Mouse (Mus musculus) heart, embryonic 14.5 days (tissue): Measurements from ENCODE around the gene Taok2. TPM values are rescaled to one million over a fixed set of nuclear protein-coding genes. Genes with fewer than 3 reads are reported as not detected.

Source experiments
- ATAC-seq: fragments of 200-750 bp; cut with Nextera tagmentation; 2 replicates; pipeline ENCODE4 v1.8.0; 2017; ENCODE audit warnings: low read depth, moderate TSS enrichment; ENCODE audit not compliant: insufficient number of reproducible peaks, insufficient read depth, low FRiP score
- H3K27ac ChIP-seq, 2 experiments: fragments of 200-500 bp in 1 of 2; fragments of 300-500 bp in 1 of 2; sonication (generic) in 1 of 2; replicated peaks in 1 of 2; 2 replicates each; pipeline ENCODE4 v1.5.1; 2012 to 2014; ENCODE audit warnings: low read depth in 2 of 2, low read length in 2 of 2, control low read depth in 1 of 2, mild to moderate bottlenecking in 1 of 2, mixed read lengths in 1 of 2; ENCODE audit not compliant: control insufficient read depth in 1 of 2, insufficient read depth in 1 of 2
- H3K27me3 ChIP-seq: fragments of 300-500 bp; sonication (generic); 2 replicates; pipeline ENCODE4 v1.6.1; 2014; ENCODE audit warnings: mild to moderate bottlenecking, low read length, control low read depth; ENCODE audit not compliant: control insufficient read depth, insufficient read depth
- H3K36me3 ChIP-seq: fragments of 300-500 bp; sonication (generic); 2 replicates; pipeline ENCODE4 v1.6.1; 2014; ENCODE audit warnings: mild to moderate bottlenecking, control low read depth, low read length, mixed read lengths; ENCODE audit not compliant: control insufficient read depth, insufficient read depth
- H3K4me1 ChIP-seq, 2 experiments: fragments of 200-500 bp in 1 of 2; fragments of 300-500 bp in 1 of 2; sonication (generic) in 1 of 2; 2 replicates each; pipeline ENCODE4 v1.6.1; 2012 to 2014; ENCODE audit warnings: low read length in 2 of 2, control low read depth in 1 of 2, mixed read lengths in 1 of 2; ENCODE audit not compliant: control insufficient read depth in 2 of 2, insufficient read depth in 2 of 2
- H3K4me2 ChIP-seq: fragments of 300-500 bp; sonication (generic); 2 replicates; pipeline ENCODE4 v1.6.1; 2014; ENCODE audit warnings: mild to moderate bottlenecking, low read length
- H3K4me3 ChIP-seq, 2 experiments: fragments of 200-500 bp in 1 of 2; fragments of 300-500 bp in 1 of 2; sonication (generic) in 1 of 2; 2 replicates each; pipeline ENCODE4 v1.5.1; 2012 to 2014; ENCODE audit warnings: low read length in 2 of 2, mild to moderate bottlenecking in 2 of 2, control low read depth in 1 of 2, low read depth in 1 of 2, moderate library complexity in 1 of 2; ENCODE audit not compliant: control insufficient read depth in 1 of 2, insufficient read depth in 1 of 2
- H3K9ac ChIP-seq: fragments of 300-500 bp; sonication (generic); 2 replicates; pipeline ENCODE4 v1.6.1; 2014; ENCODE audit warnings: mild to moderate bottlenecking, low read length
- H3K9me3 ChIP-seq: fragments of 300-500 bp; sonication (generic); 2 replicates; pipeline ENCODE4 v1.6.1; 2016; ENCODE audit warnings: low read length, control low read depth; ENCODE audit not compliant: control insufficient read depth
- WGBS: fragments of 180-500 bp; shearing (Covaris S2); extraction: QIAGEN DNeasy Blood & Tissue Kit; methylation state at CpG from one replicate; pipeline ENCODE4 v1.1.7; 2014; 5-methylcytosine and 5-hydroxymethylcytosine counted together
- polyA plus RNA-seq: library from polyadenylated mRNA; unstranded; fragments of >200 nt; fragmentation: Nextera tagmentation; extraction: Ambion mirVana; gene quantifications from 2 replicates; pipeline ENCODE4 v1.2.1, GENCODE M21; 2014

The Taok2 gene
- polyA plus RNA-seq, 1 experiment from 2014 or later, result 21.7 TPM

- Histone ChIP-seq H3K4me2 (no peak overlapping the region), H3K36me3 (no peaks in the 10 kb centered on the region), H3K27ac (no peak overlapping the region), H3K4me3 (no peak overlapping the region), H3K27me3 (peaks cover 6% of the 10 kb centered on the region), H3K4me1 (no peaks in the 10 kb centered on the region), H3K9me3 (no peaks in the 10 kb centered on the region), H3K9ac (no peak overlapping the region)
- 78% methylated on average over 7 of the region's 7 CpGs for WGBS
- no peak for ATAC-seq
These were observed 66.9 kb downstream of the Taok2 start for GRCm38 (mm10) chr7:126817595-126817994.

GRCm38 (mm10) chr7:126816494-126816893 is 68.0 kb downstream of the Taok2 start:
- H3K9me3 ChIP-seq, result no peaks in the 10 kb centered on the region
- H3K4me3 ChIP-seq, result no peak overlapping the region
- H3K36me3 ChIP-seq, result no peaks in the 10 kb centered on the region
- no peaks in the 10 kb centered on the region for H3K4me1 ChIP-seq
- 81% methylated on average over 8 of the region's 8 CpGs for WGBS
- 0 out of 2 replicates have a peak, but pooled peaks cover 3% of the 10 kb centered on the region for H3K27me3 ChIP-seq
- H3K9ac ChIP-seq, result no peak overlapping the region
- H3K27ac ChIP-seq, result no peak overlapping the region
- no peak overlapping the region for H3K4me2 ChIP-seq
- no peak for ATAC-seq

GRCm38 (mm10) chr7:126815726-126816222 is 68.7 kb downstream of the Taok2 start:
- Histone ChIP-seq H3K9me3 (no peaks in the 10 kb centered on the region), H3K9ac (no peak overlapping the region), H3K27ac (no peak overlapping the region), H3K4me1 (no peaks in the 10 kb centered on the region), H3K36me3 (no peaks in the 10 kb centered on the region), H3K27me3 (no peaks in the 10 kb centered on the region), H3K4me2 (no peak overlapping the region), H3K4me3 (no peak overlapping the region)
- no peak for ATAC-seq
- WGBS, result 57% methylated on average over 8 of the region's 8 CpGs

Other genes starting within 250 kb of the Taok2 start
- gene Sgf29, start 235.4 kb downstream of the Taok2 start, polyA plus RNA-seq, result 22.4 and 30.2 TPM in 2 replicates
- gene Sult1a1, start 208.3 kb downstream of the Taok2 start, polyA plus RNA-seq, result 12.3 and 13.5 TPM in 2 replicates
- gene Bola2, start 189.3 kb downstream of the Taok2 start, polyA plus RNA-seq, result 91.7 and 102 TPM in 2 replicates
- 4.6 and 5.5 TPM in 2 replicates for gene Slx1b, start 188.9 kb downstream of the Taok2 start, polyA plus RNA-seq
- 10.2 and 13.7 TPM in 2 replicates for gene Coro1a, start 176.9 kb downstream of the Taok2 start, polyA plus RNA-seq
- gene Mapk3, start 125.1 kb downstream of the Taok2 start, polyA plus RNA-seq, result 51.7 and 57.3 TPM in 2 replicates
- 0.67 and 2.7 TPM in 2 replicates for gene Gdpd3, start 118.4 kb downstream of the Taok2 start, polyA plus RNA-seq
- gene Ypel3, start 107.7 kb downstream of the Taok2 start, polyA plus RNA-seq, result 102 and 121 TPM in 2 replicates
- gene Tbx6, start 103.2 kb downstream of the Taok2 start, polyA plus RNA-seq, result 0.26 TPM in 1 of 2 replicates, not detected in the other
- 132 and 146 TPM in 2 replicates for gene Ppp4c, start 92.2 kb downstream of the Taok2 start, polyA plus RNA-seq
- gene Fam57b, start 87.0 kb downstream of the Taok2 start, polyA plus RNA-seq, result 0.81 and 1.2 TPM in 2 replicates
- not detected in 2 replicates for gene 4930451I11Rik, start 53.1 kb downstream of the Taok2 start, polyA plus RNA-seq
- 0.14 TPM in 1 of 2 replicates, not detected in the other for gene Doc2a, start 37.3 kb downstream of the Taok2 start, polyA plus RNA-seq
- 10.7 and 11.5 TPM in 2 replicates for gene Hirip3, start 22.7 kb downstream of the Taok2 start, polyA plus RNA-seq
- 47.9 and 51.9 TPM in 2 replicates for gene Ino80e, start 22.3 kb downstream of the Taok2 start, polyA plus RNA-seq
- gene Tmem219, start 38.2 kb upstream of the Taok2 start, polyA plus RNA-seq, result 21.6 and 22.7 TPM in 2 replicates
- gene Kctd13, start 44.2 kb upstream of the Taok2 start, polyA plus RNA-seq, result 11.3 and 11.9 TPM in 2 replicates
- not detected in 2 replicates for gene Asphd1, start 64.9 kb upstream of the Taok2 start, polyA plus RNA-seq
- gene Sez6l2, start 65.9 kb upstream of the Taok2 start, polyA plus RNA-seq, result 0.86 and 1.4 TPM in 2 replicates
- gene Cdipt, start 91.2 kb upstream of the Taok2 start, polyA plus RNA-seq, result 68.5 and 74.6 TPM in 2 replicates
- gene Cdiptos, start 91.4 kb upstream of the Taok2 start, polyA plus RNA-seq, result 0.86 and 1.6 TPM in 2 replicates
- gene Mvp, start 129.9 kb upstream of the Taok2 start, polyA plus RNA-seq, result 12.0 and 12.6 TPM in 2 replicates
- 0.84 TPM in 1 of 2 replicates, not detected in the other for gene Pagr1b, start 131.8 kb upstream of the Taok2 start, polyA plus RNA-seq
- 23.1 and 25.4 TPM in 2 replicates for gene Pagr1a, start 132.6 kb upstream of the Taok2 start, polyA plus RNA-seq
- 41.9 and 45.0 TPM in 2 replicates for gene Gm42742, start 136.4 kb upstream of the Taok2 start, polyA plus RNA-seq
- 2.1 and 3.2 TPM in 2 replicates for gene Prrt2, start 136.5 kb upstream of the Taok2 start, polyA plus RNA-seq
- 37.6 and 44.7 TPM in 2 replicates for gene Maz, start 142.3 kb upstream of the Taok2 start, polyA plus RNA-seq
- 67.8 and 74.3 TPM in 2 replicates for gene Kif22, start 157.8 kb upstream of the Taok2 start, polyA plus RNA-seq
- gene Zg16, start 202.6 kb upstream of the Taok2 start, polyA plus RNA-seq, result not detected in 2 replicates
- 0.65 and 1.2 TPM in 2 replicates for gene AI467606, start 206.7 kb upstream of the Taok2 start, polyA plus RNA-seq
- 2.4 and 2.8 TPM in 2 replicates for gene Qprt, start 237.5 kb upstream of the Taok2 start, polyA plus RNA-seq